Mouse (Mus musculus) cerebellum, postnatal 10 days (tissue): ENCODE measurements at regions not wholly inside any gene's neighbourhood (a gene's known extent, or its start where the extent isn't known, plus 50 kb on each side); places are given as distances from the start of the nearest gene placed in this dataset.

Source experiments
- DNase-seq, 2 experiments: peaks; one replicate each; pipeline ENCODE4 v3.0.0; 2021; ENCODE audit warnings: mixed read lengths in 2 of 2

GRCm38 (mm10) chr7:133372695-133373094, 229.3 kb downstream of the Tex36 start:
- no peak for DNase-seq

- DNase-seq: no peak
Observed at GRCm38 (mm10) chr7:133370542-133370941, 231.4 kb downstream of the Tex36 start.

- no peak for DNase-seq
Observed at GRCm38 (mm10) chr7:133364601-133365000, 237.4 kb downstream of the Tex36 start.

- no peak for DNase-seq
Observed at GRCm38 (mm10) chr7:133328717-133329116, 204.6 kb upstream of the Ctbp2 start.

GRCm38 (mm10) chr7:133325548-133326190, 201.5 kb upstream of the Ctbp2 start:
- DNase-seq: no peak

GRCm38 (mm10) chr7:133323955-133324354, 199.8 kb upstream of the Ctbp2 start:
- peak in 1 of 2 experiments; percentile 20 for DNase-seq

- no peak for DNase-seq
Observed at GRCm38 (mm10) chr7:133317511-133317910, 193.4 kb upstream of the Ctbp2 start.

- DNase-seq: peak; percentile 82 to 84
Observed at GRCm38 (mm10) chr7:133316701-133317475, 192.7 kb upstream of the Ctbp2 start.

- DNase-seq: no peak
Observed at GRCm38 (mm10) chr7:133315197-133316029, 191.3 kb upstream of the Ctbp2 start.

- DNase-seq: peak; percentile 42 to 47
Observed at GRCm38 (mm10) chr7:133313115-133313514, 189.0 kb upstream of the Ctbp2 start.

GRCm38 (mm10) chr7:133311116-133311801, 187.1 kb upstream of the Ctbp2 start:
- no peak for DNase-seq

- peak in 1 of 2 experiments; percentile 45 for DNase-seq
Observed at GRCm38 (mm10) chr7:133304461-133304860, 180.3 kb upstream of the Ctbp2 start.

- no peak for DNase-seq
Observed at GRCm38 (mm10) chr7:133290471-133290870, 166.3 kb upstream of the Ctbp2 start.

GRCm38 (mm10) chr7:133288236-133288635, 164.1 kb upstream of the Ctbp2 start:
- peak; percentile 72 to 77 for DNase-seq

- peak; percentile 89 to 94 for DNase-seq
Observed at GRCm38 (mm10) chr7:133286836-133287235, 162.7 kb upstream of the Ctbp2 start.

- DNase-seq: peak; percentile 32 to 49
Observed at GRCm38 (mm10) chr7:133286216-133286615, 162.1 kb upstream of the Ctbp2 start.

- peak; percentile 38 to 41 for DNase-seq
Observed at GRCm38 (mm10) chr7:133262161-133262560, 138.0 kb upstream of the Ctbp2 start.

- DNase-seq: no peak
Observed at GRCm38 (mm10) chr7:133259143-133259542, 135.0 kb upstream of the Ctbp2 start.

- DNase-seq: peak; percentile 59 to 66
Observed at GRCm38 (mm10) chr7:133256831-133257230, 132.7 kb upstream of the Ctbp2 start.

GRCm38 (mm10) chr7:133244601-133245000, 120.4 kb upstream of the Ctbp2 start:
- peak; percentile 16 to 31 for DNase-seq

- DNase-seq: no peak
Observed at GRCm38 (mm10) chr7:133234326-133234725, 110.2 kb upstream of the Ctbp2 start.

- no peak for DNase-seq
Observed at GRCm38 (mm10) chr7:133232889-133233441, 108.8 kb upstream of the Ctbp2 start.
